18 mouse cellular contexts compared by ENCODE assay signal in genomic region chr7:142478001-142478400, GRCm38 (mm10). TPM values are rescaled to one million over a fixed set of nuclear protein-coding genes. Genes with fewer than 3 reads are reported as not detected.
DNase-seq lines count a peak whose midpoint lies in the region; ATAC-seq and TF ChIP-seq lines count a peak whose summit lies in the region.
"Had no signal": no experiment of that assay in that cellular context is flagged by ENCODE, and none has a peak within 500 bp of the region (broad histone marks: within the 10 kb centered on the region; RNA-seq: fewer than 3 reads in every experiment).

No protein-coding gene starts in this region.

- no peaks in the 10 kb centered on the region for H3K27me3 ChIP-seq in heart, embryonic 14.5 days (ENCODE audit: control insufficient read depth, insufficient read depth, low read length)
- H3K27me3 ChIP-seq in lung, embryonic 16.5 days (ENCODE audit: control insufficient read depth, insufficient read depth, low read depth, low read length): no peaks in the 10 kb centered on the region
- no peaks in the 10 kb centered on the region for H3K27me3 ChIP-seq in intestine, embryonic 16.5 days (replicated peaks; ENCODE audit: control insufficient read depth, insufficient read depth, low read length)
- no peaks in the 10 kb centered on the region for H3K27me3 ChIP-seq in stomach, postnatal 0 days (ENCODE audit: control insufficient read depth, insufficient read depth, low read length)
- H3K27me3 ChIP-seq: midbrain, embryonic 13.5 days; neural tube, embryonic 13.5 days had no signal

- DNase-seq in heart, postnatal 4 days: no peak
- no peak for DNase-seq in lung, postnatal 4 days
- no peak for DNase-seq in stomach, postnatal 0 days (ENCODE audit: low spot score)
- no peak for DNase-seq in adrenal gland, adult 2 months
- DNase-seq: adrenal gland, postnatal 10 days; cerebellum, adult 9-10 months; liver; lung, postnatal 14 days; retina, postnatal 1 day; spleen, adult 18-20 months had no signal

- peak overlapping the region in 1 of 2 experiments; percentile 14; a peak in 1 of 4 replicates for H3K27ac ChIP-seq in heart, embryonic 14.5 days (replicated peaks in 1 of 2; ENCODE audit: control insufficient read depth in 1 of 2, insufficient read depth in 1 of 2, low read depth in 2 of 2, low read length in 2 of 2)
- H3K27ac ChIP-seq in lung, embryonic 16.5 days (ENCODE audit: low read length): peak overlapping the region; percentile 25
- H3K27ac ChIP-seq in intestine, embryonic 16.5 days (ENCODE audit: low read length): peak overlapping the region; percentile 93
- H3K27ac ChIP-seq in stomach, postnatal 0 days (replicated peaks): peak overlapping the region; percentile 97
- H3K27ac ChIP-seq: left cerebral cortex, adult 2 months; midbrain, embryonic 13.5 days; neural tube, embryonic 13.5 days had no signal

- peaks cover 56 to 70% of the 10 kb centered on the region in 2 experiments for H3K4me1 ChIP-seq in heart, embryonic 14.5 days (ENCODE audit: control insufficient read depth in 2 of 2, insufficient read depth in 2 of 2, low read length in 2 of 2)
- H3K4me1 ChIP-seq in lung, embryonic 16.5 days (replicated peaks; ENCODE audit: control insufficient read depth, insufficient read depth, low read length): peaks cover 31% of the 10 kb centered on the region
- peaks cover 37% of the 10 kb centered on the region for H3K4me1 ChIP-seq in intestine, embryonic 16.5 days (ENCODE audit: control insufficient read depth, insufficient read depth, low read length)
- peaks cover 10% of the 10 kb centered on the region for H3K4me1 ChIP-seq in stomach, postnatal 0 days (replicated peaks; ENCODE audit: control insufficient read depth, insufficient read depth)

- H3K4me2 ChIP-seq in heart, embryonic 14.5 days (ENCODE audit: low read length): peak overlapping the region; percentile 21; the same call in 1 of the 2 replicates
- peak overlapping the region; percentile 44 for H3K4me2 ChIP-seq in lung, embryonic 16.5 days (ENCODE audit: low read depth, low read length)
- H3K4me2 ChIP-seq in intestine, embryonic 16.5 days (ENCODE audit: low read depth, low read length): peak overlapping the region; percentile 64
- H3K4me2 ChIP-seq in stomach, postnatal 0 days (replicated peaks; ENCODE audit: low read depth): peak overlapping the region; percentile 60
- H3K4me2 ChIP-seq: midbrain, embryonic 13.5 days; neural tube, embryonic 13.5 days had no signal

- no peaks in the 10 kb centered on the region for H3K9me3 ChIP-seq in heart, embryonic 14.5 days (ENCODE audit: control insufficient read depth, low read length)
- no peaks in the 10 kb centered on the region for H3K9me3 ChIP-seq in lung, embryonic 16.5 days (ENCODE audit: control insufficient read depth, low read length)
- no peaks in the 10 kb centered on the region for H3K9me3 ChIP-seq in intestine, embryonic 16.5 days (ENCODE audit: control insufficient read depth, low read length)
- no peaks in the 10 kb centered on the region for H3K9me3 ChIP-seq in stomach, postnatal 0 days (ENCODE audit: control insufficient read depth, low read length)
- H3K9me3 ChIP-seq: midbrain, embryonic 13.5 days; neural tube, embryonic 13.5 days had no signal

- no peak for TF ChIP-seq EP300 in stomach, postnatal 0 days (optimal IDR thresholded peaks at IDR 0.05)

- H3K4me3 ChIP-seq in heart, embryonic 14.5 days (ENCODE audit: control insufficient read depth in 1 of 2, insufficient read depth in 1 of 2, low read depth in 1 of 2, low read length in 2 of 2): no peak overlapping the region
- peak overlapping the region; percentile 41 for H3K4me3 ChIP-seq in lung, embryonic 16.5 days (ENCODE audit: low read length)
- peak overlapping the region; percentile 46 for H3K4me3 ChIP-seq in intestine, embryonic 16.5 days (ENCODE audit: low read length)
- peak overlapping the region; percentile 51 for H3K4me3 ChIP-seq in stomach, postnatal 0 days (ENCODE audit: low read depth, low read length)
- H3K4me3 ChIP-seq: left cerebral cortex, adult 2 months; midbrain, embryonic 13.5 days; neural tube, embryonic 13.5 days had no signal

- H3K36me3 ChIP-seq in heart, embryonic 14.5 days (ENCODE audit: control insufficient read depth, insufficient read depth, low read length): no peaks in the 10 kb centered on the region
- H3K36me3 ChIP-seq in lung, embryonic 16.5 days (ENCODE audit: control insufficient read depth, insufficient read depth, low read length): no peaks in the 10 kb centered on the region
- no peaks in the 10 kb centered on the region for H3K36me3 ChIP-seq in intestine, embryonic 16.5 days (ENCODE audit: control insufficient read depth, insufficient read depth, low read length)
- no peaks in the 10 kb centered on the region; the same call in 1 of the 2 replicates for H3K36me3 ChIP-seq in stomach, postnatal 0 days (ENCODE audit: control insufficient read depth, insufficient read depth, low read length)
- H3K36me3 ChIP-seq: midbrain, embryonic 13.5 days; neural tube, embryonic 13.5 days had no signal

- 93% methylated on average over 6 of the region's 6 CpGs for WGBS in heart, embryonic 14.5 days
- WGBS in lung, embryonic 16.5 days: 83% methylated on average over 6 of the region's 6 CpGs
- 83% methylated on average over 6 of the region's 6 CpGs for WGBS in intestine, embryonic 16.5 days
- 57% methylated on average over 6 of the region's 6 CpGs for WGBS in stomach, postnatal 0 days

- ATAC-seq in heart, embryonic 14.5 days (ENCODE audit: insufficient number of reproducible peaks, insufficient read depth, low FRiP score, low read depth): no peak
- no peak for ATAC-seq in lung, embryonic 16.5 days (ENCODE audit: low read depth)
- no peak for ATAC-seq in intestine, embryonic 16.5 days
- ATAC-seq in stomach, postnatal 0 days (ENCODE audit: low FRiP score, low TSS enrichment): no peak
- ATAC-seq: midbrain, embryonic 13.5 days had no signal

- H3K9ac ChIP-seq in heart, embryonic 14.5 days (ENCODE audit: low read length): peak overlapping the region; percentile 21; the same call in 1 of the 2 replicates
- H3K9ac ChIP-seq in lung, embryonic 16.5 days (ENCODE audit: low read length): peak overlapping the region; percentile 56
- peak overlapping the region; percentile 76 for H3K9ac ChIP-seq in intestine, embryonic 16.5 days (ENCODE audit: low read depth, low read length)
- peak overlapping the region; percentile 82 for H3K9ac ChIP-seq in stomach, postnatal 0 days (ENCODE audit: low read length)
- H3K9ac ChIP-seq: midbrain, embryonic 13.5 days; neural tube, embryonic 13.5 days had no signal

- no peak for TF ChIP-seq CTCF in stomach, postnatal 0 days (IDR thresholded peaks at IDR 0.05; ENCODE audit: low read depth)

RNA-seq across cellular contexts. Expression of gene Lsp1, which starts 17.4 kb away (rescaled TPM):
- polyA plus RNA-seq in heart, embryonic 14.5 days (2014; fragmentation: Nextera tagmentation; extraction: Ambion mirVana): 48.6 and 49.3 TPM in 2 replicates
- total RNA-seq in heart, postnatal 4 days (2021): 100 to 1,000 TPM in 1 of 2 experiments, 10 to 100 TPM in 1; 93.3 to 108 TPM
- 110 and 118 TPM in 2 replicates for polyA plus RNA-seq in lung, embryonic 16.5 days (2015; fragmentation: Nextera tagmentation; extraction: Ambion mirVana)
- polyA plus RNA-seq in intestine, embryonic 16.5 days (2015; fragmentation: Nextera tagmentation; extraction: Ambion mirVana): 125 and 134 TPM in 2 replicates
- 107 and 110 TPM in 2 replicates for polyA plus RNA-seq in stomach, postnatal 0 days (2015; fragmentation: Nextera tagmentation; extraction: Ambion mirVana)
- total RNA-seq in adrenal gland, adult 2 months (2021): 10 to 100 TPM; 20.9 to 28.7 TPM
- 22.2 and 25.1 TPM in 2 replicates for polyA plus RNA-seq in adrenal gland, adult 2 months (2012; rRNA removed)

RNA-seq across cellular contexts. Expression of gene Tnnt3, which starts 20.6 kb away (rescaled TPM):
- 3.9 and 5.8 TPM in 2 replicates for polyA plus RNA-seq in heart, embryonic 14.5 days (2014; fragmentation: Nextera tagmentation; extraction: Ambion mirVana)
- total RNA-seq in heart, postnatal 4 days (2021): 10 to 100 TPM in 1 of 2 experiments, under 1 TPM in 1; 0.98 to 10.9 TPM
- polyA plus RNA-seq in lung, embryonic 16.5 days (2015; fragmentation: Nextera tagmentation; extraction: Ambion mirVana): 17.9 and 50.7 TPM in 2 replicates
- polyA plus RNA-seq in intestine, embryonic 16.5 days (2015; fragmentation: Nextera tagmentation; extraction: Ambion mirVana): 2.1 and 3.2 TPM in 2 replicates
- 8.0 and 11.7 TPM in 2 replicates for polyA plus RNA-seq in stomach, postnatal 0 days (2015; fragmentation: Nextera tagmentation; extraction: Ambion mirVana)
- not detected for total RNA-seq in adrenal gland, adult 2 months (2021)
- 0.52 TPM in 1 of 2 replicates, not detected in the other for polyA plus RNA-seq in adrenal gland, adult 2 months (2012; rRNA removed)
- total RNA-seq: left cerebral cortex, adult 2 months had no signal

RNA-seq across cellular contexts. Expression of gene Tnni2, which starts 36.4 kb away (rescaled TPM):
- polyA plus RNA-seq in heart, embryonic 14.5 days (2014; fragmentation: Nextera tagmentation; extraction: Ambion mirVana): 24.1 and 31.7 TPM in 2 replicates
- 10 to 100 TPM in 1 of 2 experiments, 1 to 10 TPM in 1; 6.6 to 16.4 TPM for total RNA-seq in heart, postnatal 4 days (2021)
- 17.6 and 61.1 TPM in 2 replicates for polyA plus RNA-seq in lung, embryonic 16.5 days (2015; fragmentation: Nextera tagmentation; extraction: Ambion mirVana)
- polyA plus RNA-seq in intestine, embryonic 16.5 days (2015; fragmentation: Nextera tagmentation; extraction: Ambion mirVana): 4.3 and 4.7 TPM in 2 replicates
- polyA plus RNA-seq in stomach, postnatal 0 days (2015; fragmentation: Nextera tagmentation; extraction: Ambion mirVana): 19.1 and 19.6 TPM in 2 replicates
- total RNA-seq in adrenal gland, adult 2 months (2021): under 1 TPM; 0.62 to 0.63 TPM
- polyA plus RNA-seq in adrenal gland, adult 2 months (2012; rRNA removed): 0.15 TPM in 1 of 2 replicates, not detected in the other

RNA-seq across cellular contexts. Expression of gene Syt8, which starts 43.4 kb away (rescaled TPM):
- not detected in 2 replicates for polyA plus RNA-seq in heart, embryonic 14.5 days (2014; fragmentation: Nextera tagmentation; extraction: Ambion mirVana)
- total RNA-seq in heart, postnatal 4 days (2021): not detected
- polyA plus RNA-seq in lung, embryonic 16.5 days (2015; fragmentation: Nextera tagmentation; extraction: Ambion mirVana): 0.48 and 1.2 TPM in 2 replicates
- polyA plus RNA-seq in intestine, embryonic 16.5 days (2015; fragmentation: Nextera tagmentation; extraction: Ambion mirVana): 8.8 and 10.4 TPM in 2 replicates
- 70.7 and 78.9 TPM in 2 replicates for polyA plus RNA-seq in stomach, postnatal 0 days (2015; fragmentation: Nextera tagmentation; extraction: Ambion mirVana)
- not detected for total RNA-seq in adrenal gland, adult 2 months (2021)
- polyA plus RNA-seq in adrenal gland, adult 2 months (2012; rRNA removed): 0.16 and 0.20 TPM in 2 replicates
- total RNA-seq: adrenal gland, postnatal 10 days; left cerebral cortex, adult 2 months had no signal
- polyA plus RNA-seq: embryonic facial prominence, embryonic 11.5 days; forebrain, embryonic 11.5 days; midbrain, embryonic 13.5 days; neural tube, embryonic 13.5 days had no signal

RNA-seq across cellular contexts. Expression of gene Mrpl23, which starts 54.5 kb away (rescaled TPM):
- polyA plus RNA-seq in heart, embryonic 14.5 days (2014; fragmentation: Nextera tagmentation; extraction: Ambion mirVana): 23.5 and 23.8 TPM in 2 replicates
- total RNA-seq in heart, postnatal 4 days (2021): 1 to 10 TPM; 3.7 to 6.4 TPM
- polyA plus RNA-seq in lung, embryonic 16.5 days (2015; fragmentation: Nextera tagmentation; extraction: Ambion mirVana): 17.2 and 22.4 TPM in 2 replicates
- 50.3 and 58.1 TPM in 2 replicates for polyA plus RNA-seq in intestine, embryonic 16.5 days (2015; fragmentation: Nextera tagmentation; extraction: Ambion mirVana)
- 17.7 and 19.4 TPM in 2 replicates for polyA plus RNA-seq in stomach, postnatal 0 days (2015; fragmentation: Nextera tagmentation; extraction: Ambion mirVana)
- total RNA-seq in adrenal gland, adult 2 months (2021): 1 to 10 TPM; 2.2 to 8.0 TPM
- 6.9 and 7.6 TPM in 2 replicates for polyA plus RNA-seq in adrenal gland, adult 2 months (2012; rRNA removed)

Comparison
In these comparisons a context has a peak if more than half of its experiments do, and no peak if none do; other contexts are left out.
1. H3K4me3 ChIP-seq: peak in lung, embryonic 16.5 days (single experiment), intestine, embryonic 16.5 days (single experiment) and stomach, postnatal 0 days (single experiment); none in heart, embryonic 14.5 days (0 of 2).
2. H3K9ac ChIP-seq: peak in every context shown above with its lines; median percentile 82 in stomach, postnatal 0 days; 76 in intestine, embryonic 16.5 days; 56 in lung, embryonic 16.5 days; 21 in heart, embryonic 14.5 days.
3. Peak in every context shown above with its lines, with median percentiles within 50 percentile points of each other: H3K4me2 ChIP-seq.